Mouse (Mus musculus) lung, embryonic 14.5 days (tissue): ENCODE results near the gene Ttll3. TPM values are rescaled to one million over a fixed set of nuclear protein-coding genes. Genes with fewer than 3 reads are reported as not detected.

Source experiments
- ATAC-seq: fragments of 200-750 bp; cut with Nextera tagmentation; 2 replicates; pipeline ENCODE4 v1.8.0; 2017; ENCODE audit warnings: mild to moderate bottlenecking, moderate TSS enrichment, moderate library complexity; ENCODE audit not compliant: insufficient read depth
- DNase-seq: peaks from one replicate; pipeline ENCODE4 v3.0.0-alpha.2; 2015
- H3K27ac ChIP-seq: fragments of 300-500 bp; sonication (generic); 2 replicates; pipeline ENCODE4 v1.5.1; 2014; ENCODE audit warnings: low read depth, mild to moderate bottlenecking, moderate library complexity
- H3K27me3 ChIP-seq: fragments of 300-500 bp; sonication (generic); 2 replicates; pipeline ENCODE4 v1.6.1; 2014; ENCODE audit warnings: low read length, control low read depth; ENCODE audit not compliant: insufficient read depth
- H3K36me3 ChIP-seq: fragments of 300-500 bp; sonication (generic); 2 replicates; pipeline ENCODE4 v1.6.1; 2014; ENCODE audit warnings: control low read depth; ENCODE audit not compliant: insufficient read depth
- H3K4me1 ChIP-seq: fragments of 300-500 bp; sonication (generic); 2 replicates; pipeline ENCODE4 v1.6.1; 2014; ENCODE audit warnings: antibody characterized with exemption, control low read depth; ENCODE audit not compliant: insufficient read depth
- H3K4me2 ChIP-seq: fragments of 300-500 bp; sonication (generic); 2 replicates; pipeline ENCODE4 v1.6.1; 2014; ENCODE audit warnings: mild to moderate bottlenecking
- H3K4me3 ChIP-seq: fragments of 300-500 bp; sonication (generic); 2 replicates; pipeline ENCODE4 v1.5.1; 2014; ENCODE audit warnings: low read depth, low read length
- H3K9ac ChIP-seq: fragments of 300-500 bp; sonication (generic); 2 replicates; pipeline ENCODE4 v1.6.1; 2014
- H3K9me3 ChIP-seq: fragments of 300-500 bp; sonication (generic); 2 replicates; pipeline ENCODE4 v1.6.1; 2016; ENCODE audit warnings: low read depth, low read length, control low read depth
- CTCF ChIP-seq: IDR thresholded peaks from 2 replicates; pipeline ENCODE4 v1.5.1; 2016; ENCODE audit warnings: antibody characterized with exemption, low read depth
- WGBS: fragments of 180-500 bp; shearing (Covaris S2); extraction: QIAGEN DNeasy Blood & Tissue Kit; methylation state at CpG from one replicate; pipeline ENCODE4 v1.1.7; 2014; 5-methylcytosine and 5-hydroxymethylcytosine counted together
- polyA plus RNA-seq: library from polyadenylated mRNA; unstranded; fragments of >200 nt; fragmentation: Nextera tagmentation; extraction: Ambion mirVana; gene quantifications from 2 replicates; pipeline ENCODE4 v1.2.1, GENCODE M21; 2014

Ttll3 gene
- polyA plus RNA-seq, 1 experiment from 2014 or later: 2.5 TPM

GRCm38 (mm10) chr6:113423000-113423399 is 33.9 kb downstream of the Ttll3 start:
- H3K36me3 ChIP-seq: no peaks in the 10 kb centered on the region
- no peak overlapping the region for H3K27ac ChIP-seq
- 56% methylated on average over 4 of the region's 4 CpGs for WGBS
- H3K9me3 ChIP-seq: no peaks in the 10 kb centered on the region
- H3K4me3 ChIP-seq: no peak overlapping the region
- H3K4me2 ChIP-seq: no peak overlapping the region
- H3K27me3 ChIP-seq: no peaks in the 10 kb centered on the region
- ATAC-seq (no peak), DNase-seq (no peak)
- peaks cover 5% of the 10 kb centered on the region; the same call in 1 of the 2 replicates for H3K4me1 ChIP-seq
- H3K9ac ChIP-seq: no peak overlapping the region
- TF ChIP-seq CTCF: no peak

DNA sequence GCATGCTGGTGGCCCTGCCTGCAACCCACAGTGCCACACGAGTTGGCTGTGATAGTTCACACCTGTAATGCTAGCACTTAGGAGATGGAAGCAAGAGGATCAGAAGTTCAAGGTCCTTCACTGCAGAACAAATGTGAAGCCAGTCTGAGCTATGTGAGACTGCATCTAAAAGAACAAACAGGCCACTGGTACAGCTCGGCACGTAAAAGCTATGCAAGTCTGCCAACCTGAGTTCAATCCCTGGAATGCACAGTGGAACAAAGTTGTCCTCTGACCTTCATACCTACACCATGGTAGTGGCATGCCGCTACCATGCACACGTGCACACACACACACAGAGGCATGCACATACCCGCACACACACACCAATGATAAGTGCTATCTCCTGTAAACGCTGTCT is 35.1 kb downstream of the Ttll3 start:
- H3K27me3 ChIP-seq: no peaks in the 10 kb centered on the region
- no peak overlapping the region for H3K27ac ChIP-seq
- ATAC-seq (no peak), DNase-seq (no peak)
- no peaks in the 10 kb centered on the region for H3K4me1 ChIP-seq
- WGBS: 76% methylated on average over 7 of the region's 7 CpGs
- TF ChIP-seq CTCF: no peak
- no peak overlapping the region for H3K4me2 ChIP-seq
- no peak overlapping the region for H3K4me3 ChIP-seq
- no peaks in the 10 kb centered on the region for H3K36me3 ChIP-seq
- no peaks in the 10 kb centered on the region for H3K9me3 ChIP-seq
- H3K9ac ChIP-seq: no peak overlapping the region

- Histone ChIP-seq H3K4me2 (no peak overlapping the region), H3K4me1 (no peaks in the 10 kb centered on the region), H3K36me3 (no peaks in the 10 kb centered on the region), H3K9ac (no peak overlapping the region), H3K27me3 (no peaks in the 10 kb centered on the region), H3K27ac (no peak overlapping the region), H3K4me3 (no peak overlapping the region), H3K9me3 (no peaks in the 10 kb centered on the region)
- no peak for TF ChIP-seq CTCF
- DNase-seq: no peak
- 89% methylated on average over 4 of the region's 4 CpGs for WGBS
- no peak for ATAC-seq
These were observed 37.6 kb downstream of the Ttll3 start for GRCm38 (mm10) chr6:113426696-113427095.

DNA sequence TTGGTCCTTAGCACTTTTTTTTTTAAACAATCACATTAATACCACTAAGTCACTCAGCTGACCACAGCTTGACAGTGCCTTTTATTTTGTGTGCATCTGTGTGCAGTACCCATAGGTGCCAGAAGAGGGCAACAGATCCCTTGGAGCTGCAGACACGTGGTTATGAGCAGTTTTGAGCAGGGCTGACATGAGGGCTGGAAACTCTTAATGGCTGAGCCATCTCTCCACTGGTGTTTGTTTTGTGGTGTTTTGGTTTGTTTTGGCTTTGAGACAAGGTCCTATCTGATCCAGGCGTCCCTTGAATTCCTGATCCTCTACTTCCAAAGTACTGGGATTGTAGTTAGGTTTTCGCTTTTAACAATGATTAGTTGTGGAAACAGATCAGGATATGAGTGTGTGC is 38.3 kb downstream of the Ttll3 start:
- Histone ChIP-seq H3K4me2 (no peak overlapping the region), H3K27me3 (no peaks in the 10 kb centered on the region), H3K36me3 (no peaks in the 10 kb centered on the region), H3K9me3 (no peaks in the 10 kb centered on the region), H3K27ac (no peak overlapping the region), H3K9ac (no peak overlapping the region), H3K4me3 (no peak overlapping the region), H3K4me1 (no peaks in the 10 kb centered on the region)
- peak; percentile 62 for DNase-seq
- ATAC-seq: no peak
- 61% methylated on average over 3 of the region's 3 CpGs for WGBS
- TF ChIP-seq CTCF: peak; percentile 78

GRCm38 (mm10) chr6:113428006-113428405 is 38.9 kb downstream of the Ttll3 start:
- no peaks in the 10 kb centered on the region for H3K27me3 ChIP-seq
- 79% methylated on average over 16 of the region's 16 CpGs for WGBS
- no peak overlapping the region for H3K9ac ChIP-seq
- DNase-seq (no peak), ATAC-seq (no peak)
- H3K36me3 ChIP-seq: no peaks in the 10 kb centered on the region
- TF ChIP-seq CTCF: no peak
- H3K27ac ChIP-seq: no peak overlapping the region
- H3K4me2 ChIP-seq: no peak overlapping the region
- H3K4me3 ChIP-seq: no peak overlapping the region
- no peaks in the 10 kb centered on the region for H3K4me1 ChIP-seq
- no peaks in the 10 kb centered on the region for H3K9me3 ChIP-seq

GRCm38 (mm10) chr6:113429965-113430364 is 40.9 kb downstream of the Ttll3 start:
- ATAC-seq (no peak), DNase-seq (no peak)
- H3K27ac ChIP-seq: no peak overlapping the region
- H3K4me2 ChIP-seq: no peak overlapping the region
- H3K9me3 ChIP-seq: no peaks in the 10 kb centered on the region
- no peaks in the 10 kb centered on the region for H3K4me1 ChIP-seq
- H3K4me3 ChIP-seq: no peak overlapping the region
- TF ChIP-seq CTCF: no peak
- H3K36me3 ChIP-seq: no peaks in the 10 kb centered on the region
- H3K9ac ChIP-seq: no peak overlapping the region
- no peaks in the 10 kb centered on the region for H3K27me3 ChIP-seq
- 71% methylated on average over 3 of the region's 3 CpGs for WGBS

- Histone ChIP-seq H3K4me3 (no peak overlapping the region), H3K4me1 (no peaks in the 10 kb centered on the region), H3K27ac (no peak overlapping the region), H3K4me2 (no peak overlapping the region), H3K9me3 (no peaks in the 10 kb centered on the region), H3K36me3 (no peaks in the 10 kb centered on the region), H3K9ac (no peak overlapping the region), H3K27me3 (no peaks in the 10 kb centered on the region)
- DNase-seq: no peak
- 48% methylated on average over 3 of the region's 3 CpGs for WGBS
- TF ChIP-seq CTCF: no peak
- ATAC-seq: no peak
These were observed 41.8 kb downstream of the Ttll3 start for GRCm38 (mm10) chr6:113430846-113431245.

- Histone ChIP-seq H3K27me3 (no peaks in the 10 kb centered on the region), H3K4me3 (no peak overlapping the region), H3K9me3 (no peaks in the 10 kb centered on the region), H3K9ac (no peak overlapping the region), H3K36me3 (no peaks in the 10 kb centered on the region), H3K4me1 (no peaks in the 10 kb centered on the region), H3K27ac (no peak overlapping the region), H3K4me2 (no peak overlapping the region)
- ATAC-seq (no peak), DNase-seq (no peak)
- TF ChIP-seq CTCF: no peak
- WGBS: 51% methylated on average over 3 of the region's 3 CpGs
These were observed 42.7 kb downstream of the Ttll3 start for GRCm38 (mm10) chr6:113431801-113432200.
